Mouse (Mus musculus): ENCODE results near the gene Fbxo33.
A peak's percentile ranks its signal among the peaks of the same experiment; 100 is the strongest.
"Not testable (repeated sequence)": the region's sequence is repeated elsewhere in the genome, so short reads cannot be mapped to it uniquely, and the experiment has no call there.

Gene Fbxo33

DNA sequence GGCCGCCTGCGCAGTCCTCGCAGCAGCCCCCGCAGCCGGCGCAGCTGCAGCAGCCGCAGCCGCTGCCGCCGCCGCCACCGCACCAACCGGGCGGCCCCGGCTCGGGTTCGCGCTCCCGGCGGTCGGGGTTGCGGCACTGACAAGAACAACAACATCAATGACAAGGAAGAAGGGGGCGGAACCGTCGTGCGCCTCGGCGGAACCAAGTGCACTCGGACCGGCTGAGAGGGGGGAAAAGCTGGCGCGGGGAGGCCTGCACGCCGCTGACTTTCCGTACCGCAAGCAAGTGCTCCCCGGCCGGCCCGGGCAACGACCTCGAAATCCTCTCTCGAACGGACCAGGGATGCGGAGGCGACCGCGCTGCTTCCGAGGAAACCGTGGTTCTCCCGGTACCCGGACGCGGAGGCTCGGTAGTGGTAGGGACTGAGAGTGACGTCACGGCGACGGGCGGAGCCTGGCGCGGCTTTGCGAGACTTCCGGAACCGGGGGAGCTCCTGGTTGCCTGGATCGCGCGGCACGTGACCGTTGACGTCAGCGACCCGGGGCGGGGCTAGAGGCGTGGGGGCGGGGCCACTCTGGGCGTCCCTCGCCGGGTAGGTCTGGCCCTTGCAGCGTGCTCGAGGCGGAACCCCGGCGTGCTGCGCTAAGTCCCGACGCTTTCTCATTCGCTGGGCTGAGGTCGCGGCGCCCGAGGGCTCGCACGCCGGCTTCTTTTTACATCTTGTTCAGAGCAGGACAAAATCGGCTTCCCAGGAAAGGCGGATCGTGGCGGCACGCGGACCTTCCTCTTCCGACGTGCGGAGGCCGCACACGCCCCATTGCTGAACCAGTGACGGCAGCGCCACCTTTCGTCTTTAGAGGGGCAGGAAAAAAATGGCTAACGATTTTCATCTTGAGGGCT, at the start of gene Fbxo33:
Gene Fbxo33 (minus strand): TSS at position 401 of the 901 bp plus-strand sequence.
- DNase-seq (ENCODE audit: low spot score), result peak; percentile 96

GRCm38 (mm10) chr12:59265942-59266231, 46.4 kb upstream of the Fbxo33 start:
- DNase-seq (ENCODE audit: low spot score), result no peak

GRCm38 (mm10) chr12:59265207-59265941, 45.8 kb upstream of the Fbxo33 start:
- peak; percentile 8 for DNase-seq (ENCODE audit: low spot score)

- DNase-seq (ENCODE audit: low spot score), result no peak
Observed at GRCm38 (mm10) chr12:59262841-59263240, 43.3 kb upstream of the Fbxo33 start.

GRCm38 (mm10) chr12:59260798-59261197, 41.3 kb upstream of the Fbxo33 start:
- DNase-seq (ENCODE audit: low spot score), result no peak

GRCm38 (mm10) chr12:59260362-59260761, 40.8 kb upstream of the Fbxo33 start:
- DNase-seq (ENCODE audit: low spot score), result peak; percentile 47

- DNase-seq (ENCODE audit: low spot score), result no peak
Observed at GRCm38 (mm10) chr12:59259015-59259414, 39.5 kb upstream of the Fbxo33 start.

- DNase-seq (ENCODE audit: low spot score), result no peak
Observed at GRCm38 (mm10) chr12:59250259-59250827, 30.8 kb upstream of the Fbxo33 start.

DNA sequence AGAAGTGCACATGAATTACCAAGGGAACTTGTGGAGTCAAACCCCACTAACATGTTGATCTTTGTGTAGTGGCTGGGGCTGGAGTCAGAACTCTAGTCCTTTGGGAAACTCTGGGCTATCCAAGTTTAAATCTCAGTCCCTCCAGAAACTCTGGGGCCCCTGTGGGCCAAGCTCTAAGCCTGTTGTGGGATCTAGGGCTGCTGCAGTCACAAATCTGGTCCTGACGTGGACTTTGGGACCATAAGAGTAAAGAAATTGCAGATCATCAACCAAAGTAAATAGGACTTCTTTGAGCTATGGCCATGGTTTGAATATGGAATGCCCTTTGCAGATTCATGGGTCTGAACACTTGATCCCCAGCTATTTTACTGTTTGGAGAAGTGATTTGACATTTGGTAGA, 29.4 kb upstream of the Fbxo33 start:
- no peak for DNase-seq (ENCODE audit: low spot score)

GRCm38 (mm10) chr12:59241031-59241430, 21.5 kb upstream of the Fbxo33 start:
- not testable (repeated sequence) for DNase-seq (ENCODE audit: low spot score)

DNA sequence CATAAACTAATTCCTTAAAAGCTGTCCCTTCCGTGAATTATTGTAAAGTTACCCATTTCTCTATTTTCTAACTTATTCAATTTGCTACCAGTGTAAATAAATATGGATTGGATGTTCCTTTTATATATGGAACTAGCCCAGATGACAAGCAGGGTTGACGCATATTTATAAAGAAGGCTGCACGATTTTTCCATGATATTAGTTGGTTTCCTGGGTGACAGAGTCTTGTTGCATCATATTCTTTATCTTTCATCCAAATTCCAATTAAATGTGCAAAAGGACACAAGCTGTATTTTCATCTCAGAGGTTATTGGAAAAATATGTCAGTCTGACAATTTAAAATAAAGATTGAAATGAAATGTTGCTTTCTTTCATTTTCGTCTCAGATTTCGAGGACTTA, 18.9 kb upstream of the Fbxo33 start:
- DNase-seq (ENCODE audit: low spot score), result no peak

DNA sequence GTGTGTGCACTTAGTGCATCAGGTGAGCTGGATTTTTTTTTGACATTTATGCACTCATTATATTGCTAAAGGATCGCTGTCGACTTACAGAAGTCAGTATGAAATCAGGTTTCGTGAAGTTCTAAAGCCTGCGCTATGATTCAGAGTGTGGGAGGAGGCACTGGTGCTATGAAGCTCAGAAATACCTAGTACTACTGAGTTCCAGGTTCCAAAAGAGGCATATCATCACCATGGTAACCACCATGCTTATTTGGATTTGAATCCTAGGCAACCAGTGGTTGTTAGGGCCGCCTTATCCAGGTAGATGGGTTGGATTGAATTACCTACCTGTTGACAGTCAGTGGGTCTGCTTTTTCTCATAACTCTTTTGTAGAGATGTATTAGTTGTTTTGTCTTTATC, 8.9 kb upstream of the Fbxo33 start:
- peak; percentile 57 for DNase-seq (ENCODE audit: low spot score)

GRCm38 (mm10) chr12:59218640-59219321, 744 bp downstream of the Fbxo33 start:
- peak; percentile 36 for DNase-seq (ENCODE audit: low spot score)

- DNase-seq (ENCODE audit: low spot score), result no peak
Observed at GRCm38 (mm10) chr12:59217331-59217730, 2.2 kb downstream of the Fbxo33 start.

GRCm38 (mm10) chr12:59216676-59217266, 2.8 kb downstream of the Fbxo33 start:
- no peak for DNase-seq (ENCODE audit: low spot score)

DNA sequence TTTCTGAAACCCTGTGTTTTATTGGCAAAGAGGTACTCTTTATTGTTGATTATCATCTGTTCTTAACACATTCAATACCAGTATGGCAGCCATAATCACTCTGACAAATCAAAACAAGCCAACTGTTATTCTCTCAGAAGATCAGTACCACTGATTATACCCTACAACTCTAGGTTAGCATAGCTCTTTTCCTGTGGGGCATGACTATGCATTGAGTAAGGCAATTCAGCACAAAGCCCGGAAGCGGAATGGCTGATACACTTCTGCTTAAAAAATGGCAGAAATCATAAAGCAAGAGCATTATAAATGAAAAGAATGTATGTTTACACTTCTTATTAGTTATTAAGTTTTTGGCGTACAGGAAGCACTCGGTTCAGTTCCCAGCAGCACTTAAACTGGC, 3.3 kb downstream of the Fbxo33 start:
- DNase-seq (ENCODE audit: low spot score), result no peak

DNA sequence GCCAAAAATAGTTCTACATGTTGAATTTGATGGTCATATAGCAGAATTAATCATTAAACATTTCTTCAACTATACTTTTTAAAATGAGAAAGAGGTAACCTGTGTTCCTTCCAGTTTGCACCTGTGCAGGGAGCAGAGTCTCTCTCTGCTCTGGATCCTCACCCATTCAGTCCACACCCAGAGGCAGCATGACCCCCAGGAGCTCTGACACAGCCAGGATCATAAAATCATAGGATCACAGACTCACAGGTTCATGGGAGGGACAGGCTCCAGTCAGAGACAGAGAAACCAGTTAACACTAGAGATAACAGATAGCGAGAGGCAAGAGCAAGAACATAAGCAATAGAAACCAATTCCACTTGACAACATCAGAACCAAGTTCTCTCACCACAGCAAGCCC, 11.7 kb downstream of the Fbxo33 start:
- no peak for DNase-seq (ENCODE audit: low spot score)

GRCm38 (mm10) chr12:59207000-59207390, 12.5 kb downstream of the Fbxo33 start:
- DNase-seq (ENCODE audit: low spot score), result no peak

DNA sequence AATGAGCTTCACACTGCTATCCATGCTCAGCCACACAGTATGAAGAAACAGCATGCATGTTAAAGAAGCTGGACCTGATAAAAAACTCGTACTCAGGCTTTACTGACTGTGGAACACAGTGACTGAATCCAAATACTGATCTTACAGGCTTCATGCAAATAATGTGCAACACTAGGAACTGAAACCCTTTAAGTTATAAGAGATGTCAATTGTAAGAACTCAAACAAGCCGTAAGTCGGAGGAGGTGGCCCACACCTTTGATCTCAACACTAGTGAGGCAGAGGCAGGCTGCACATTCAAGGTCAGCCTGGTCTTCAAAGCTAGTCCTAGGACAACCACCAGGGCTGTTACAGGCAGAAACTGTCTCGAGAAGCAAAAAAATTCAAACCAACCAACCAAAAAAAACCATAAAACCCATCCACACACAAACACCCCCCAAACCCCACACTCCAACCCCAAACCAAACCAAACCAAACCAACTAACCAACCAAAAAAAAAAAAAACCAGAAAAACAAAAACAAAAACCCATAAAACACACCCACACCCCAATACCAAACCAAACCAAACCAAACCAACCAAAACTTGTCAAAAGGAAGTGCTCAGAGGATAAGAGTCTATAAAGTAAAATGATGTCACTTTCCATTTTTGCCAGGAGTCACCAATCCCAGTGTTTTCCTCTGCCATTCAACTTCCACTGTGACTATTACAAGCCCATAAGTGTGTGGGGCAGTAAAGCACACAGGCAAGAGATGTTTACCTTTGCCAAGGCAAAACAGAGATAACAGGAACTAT, 13.1 kb downstream of the Fbxo33 start:
- DNase-seq (ENCODE audit: low spot score), result no peak

DNA sequence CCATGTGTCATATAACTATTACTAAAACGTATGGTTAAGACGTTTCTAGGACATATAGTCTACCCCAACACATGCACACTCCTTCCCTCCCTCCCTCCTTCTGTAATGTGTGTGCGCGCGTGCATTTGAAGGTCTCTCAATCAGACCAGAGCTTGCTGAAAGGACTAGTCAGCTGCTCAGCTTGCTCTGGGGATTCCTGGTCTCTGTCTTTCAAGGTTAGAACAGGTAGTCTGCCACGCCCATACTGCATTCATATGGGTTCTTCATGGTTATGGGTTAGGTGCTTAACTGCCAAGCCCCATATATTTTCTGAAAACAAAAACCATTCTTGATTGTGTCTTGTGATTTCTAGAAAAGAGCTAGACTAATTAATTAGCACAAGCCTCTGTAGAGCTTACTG, 14.0 kb downstream of the Fbxo33 start:
- no peak for DNase-seq (ENCODE audit: low spot score)

- no peak for DNase-seq (ENCODE audit: low spot score)
Observed at GRCm38 (mm10) chr12:59199361-59199760, 20.2 kb downstream of the Fbxo33 start.

Data from left cerebral cortex, adult 11 months (tissue).